Mouse (Mus musculus) inflammation-experienced regulatory T-cells, adult 16 weeks (primary cell): Measurements from ENCODE around the gene Tas2r129. TPM values are rescaled to one million over a fixed set of nuclear protein-coding genes. Genes with fewer than 3 reads are reported as not detected.

Experiments used
- polyA plus RNA-seq: library from polyadenylated mRNA; unstranded; fragments of 100-300 nt; shearing (Covaris generic); gene quantifications from one replicate; pipeline ENCODE4 v1.2.1, GENCODE M21; 2017

Gene Tas2r129
- polyA plus RNA-seq = not detected

DNA sequence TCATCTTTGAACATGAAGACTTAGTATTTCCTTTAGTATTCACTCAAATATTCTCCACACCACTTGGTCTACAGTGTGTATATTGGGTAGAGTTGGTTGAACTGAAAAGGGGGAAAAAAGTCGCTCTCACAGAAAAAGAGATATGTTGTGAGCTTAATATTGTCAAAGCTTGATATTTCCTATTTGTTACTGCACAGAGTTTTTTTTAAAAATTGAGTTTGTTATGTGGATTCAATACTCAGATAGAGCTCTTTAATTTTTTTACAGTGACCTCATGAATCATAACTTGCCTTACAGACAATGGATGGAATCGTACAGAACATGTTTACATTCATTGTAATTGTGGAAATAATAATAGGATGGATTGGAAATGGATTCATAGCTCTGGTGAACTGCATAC is at the start of gene Tas2r129:
Gene Tas2r129, plus strand, starts transcription at position 301 of the 400 bp plus-strand sequence.

DNA sequence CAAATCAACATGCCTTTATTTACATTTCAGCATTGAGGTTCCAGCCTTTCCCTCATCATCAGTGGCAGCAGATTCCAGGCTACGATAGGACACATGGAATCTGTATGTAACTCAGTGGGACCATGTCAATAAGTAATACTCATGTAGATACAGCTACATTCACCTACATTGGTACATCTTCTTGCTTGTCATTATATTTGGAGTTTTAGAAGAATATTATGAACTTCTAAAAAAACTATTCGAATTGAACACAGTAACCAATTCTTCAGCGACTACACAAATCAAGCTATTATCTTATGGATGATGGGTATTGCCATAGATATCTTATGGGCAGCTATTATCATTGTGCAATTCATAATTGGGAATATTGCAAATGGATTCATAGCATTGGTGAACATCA is 41.6 kb upstream of the Tas2r129 start, which contains the start of gene Tas2r125:
Gene Tas2r125, plus strand, starts transcription at position 301 of the 400 bp plus-strand sequence.

DNA sequence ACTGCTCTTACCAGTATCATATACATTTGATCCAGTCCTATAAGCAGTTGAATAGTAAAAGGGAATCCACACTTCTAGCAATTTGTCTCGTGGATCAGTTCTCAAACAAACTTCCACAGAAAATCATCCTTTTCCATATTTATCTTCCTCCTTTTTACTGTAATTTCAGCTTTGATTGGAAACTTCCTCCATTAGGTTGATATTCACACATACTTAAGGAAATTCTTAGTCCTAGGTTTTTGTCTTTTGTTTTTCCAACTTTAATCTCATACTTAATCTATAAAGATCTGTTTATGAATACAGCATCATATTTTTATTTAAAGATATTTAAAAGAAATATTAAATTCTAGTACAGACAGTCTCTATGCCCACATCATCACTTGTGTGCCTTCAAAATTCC is 6.9 kb downstream of the Tas2r129 start, which contains the start of gene Tas2r131:
Gene Tas2r131, minus strand, starts transcription at position 101 of the 400 bp plus-strand sequence.

DNA sequence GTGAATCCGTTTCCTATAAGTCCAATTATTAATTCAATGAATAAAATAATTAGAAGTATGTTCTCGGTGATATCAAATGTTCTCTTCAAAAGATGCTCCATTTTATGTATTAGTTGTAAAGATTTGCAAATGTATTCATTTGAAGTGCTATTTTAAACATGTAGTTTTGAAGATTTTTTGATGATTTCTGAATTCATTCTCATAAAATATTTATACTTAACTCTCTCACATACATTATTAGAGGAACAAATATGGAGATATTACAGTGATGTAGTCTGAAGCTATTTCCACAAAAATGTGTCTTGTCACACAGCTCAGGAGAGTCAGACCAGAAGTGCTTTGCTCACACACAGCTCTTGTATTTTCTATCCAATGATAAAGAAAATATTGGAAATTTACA is 30.0 kb downstream of the Tas2r129 start, which contains the start of gene Tas2r109:
Gene Tas2r109, minus strand, starts transcription at position 101 of the 400 bp plus-strand sequence.

Other genes with a start within 250 kb of the Tas2r129 start
- not detected for gene Tas2r122, start 239.2 kb upstream of the Tas2r129 start, polyA plus RNA-seq
- not detected for gene Tas2r115, start 213.1 kb upstream of the Tas2r129 start, polyA plus RNA-seq
- not detected for gene Tas2r124, start 196.4 kb upstream of the Tas2r129 start, polyA plus RNA-seq
- gene Tas2r102, start 189.0 kb upstream of the Tas2r129 start, polyA plus RNA-seq = not detected
- gene Tas2r136, start 172.9 kb upstream of the Tas2r129 start, polyA plus RNA-seq = not detected
- gene Tas2r117, start 148.3 kb upstream of the Tas2r129 start, polyA plus RNA-seq = not detected
- gene Tas2r123, start 104.0 kb upstream of the Tas2r129 start, polyA plus RNA-seq = not detected
- gene Tas2r116, start 95.7 kb upstream of the Tas2r129 start, polyA plus RNA-seq = not detected
- gene Tas2r110, start 83.1 kb upstream of the Tas2r129 start, polyA plus RNA-seq = not detected
- gene Tas2r113, start 58.1 kb upstream of the Tas2r129 start, polyA plus RNA-seq = not detected
- not detected for gene Tas2r125, start 41.5 kb upstream of the Tas2r129 start, polyA plus RNA-seq
- not detected for gene Tas2r131, start 6.8 kb downstream of the Tas2r129 start, polyA plus RNA-seq
- gene Tas2r109, start 29.9 kb downstream of the Tas2r129 start, polyA plus RNA-seq = not detected
- not detected for gene Tas2r103, start 86.0 kb downstream of the Tas2r129 start, polyA plus RNA-seq
- not detected for gene Tas2r140, start 104.7 kb downstream of the Tas2r129 start, polyA plus RNA-seq
- 11.4 TPM for gene Smim10l1, start 153.8 kb downstream of the Tas2r129 start, polyA plus RNA-seq